Mouse (Mus musculus): ENCODE measurements around the gene Mocs1. TPM values are rescaled to one million over a fixed set of nuclear protein-coding genes. Genes with fewer than 3 reads are reported as not detected.

Mocs1 gene
- polyA plus RNA-seq, 1 experiment: 32.9 TPM

- Histone ChIP-seq H3K4me3 (ENCODE audit: control insufficient read depth, insufficient read depth, low read length) (no peak overlapping the region), H3K4me1 (replicated peaks; ENCODE audit: control insufficient read depth, insufficient read depth, low read length) (no peaks in the 10 kb centered on the region), H3K36me3 (ENCODE audit: control insufficient read depth, insufficient read depth, low read length) (no peaks in the 10 kb centered on the region), H3K27me3 (ENCODE audit: control insufficient read depth, insufficient read depth, low read length) (no peaks in the 10 kb centered on the region), H3K27ac (ENCODE audit: control insufficient read depth, insufficient read depth, low read length) (no peak overlapping the region)
- WGBS: 91% methylated on average over 3 of the region's 3 CpGs
- TF ChIP-seq CTCF (IDR thresholded peaks at IDR 0.05; ENCODE audit: borderline replicate concordance, control insufficient read depth, extremely low read depth, insufficient read depth, low read length, poor library complexity) (no peak), POLR2A (IDR thresholded peaks at IDR 0.05; ENCODE audit: control insufficient read depth, extremely low read depth, insufficient read depth, low read length, poor library complexity) (no peak)
- DNase-seq: no peak
Observed at GRCm38 (mm10) chr17:49484435-49484834, 56.3 kb downstream of the Mocs1 start.

DNA sequence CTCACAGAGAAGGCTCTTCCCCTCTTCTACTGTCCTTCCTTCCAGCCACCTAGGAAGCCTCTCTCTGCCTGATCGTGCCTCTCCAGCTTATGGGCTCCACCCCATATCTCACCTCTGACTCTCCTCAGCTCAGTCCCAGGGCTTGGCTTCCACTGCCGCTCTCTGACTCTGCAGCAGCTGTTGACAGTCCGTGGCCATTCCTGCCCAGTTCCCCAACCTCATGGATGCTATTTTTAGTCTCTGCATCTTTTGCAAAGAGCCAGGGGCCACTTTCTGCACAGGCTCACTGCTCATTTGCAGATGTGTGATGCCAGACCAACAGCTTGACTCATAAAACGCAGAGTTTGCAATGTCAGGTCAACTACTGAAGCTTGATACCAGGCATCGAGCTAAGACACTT is 60.9 kb downstream of the Mocs1 start:
- 66% methylated on average over 5 of the region's 5 CpGs for WGBS
- Histone ChIP-seq H3K4me3 (ENCODE audit: control insufficient read depth, insufficient read depth, low read length) (no peak overlapping the region), H3K27me3 (ENCODE audit: control insufficient read depth, insufficient read depth, low read length) (no peaks in the 10 kb centered on the region), H3K4me1 (replicated peaks; ENCODE audit: control insufficient read depth, insufficient read depth, low read length) (no peaks in the 10 kb centered on the region), H3K27ac (ENCODE audit: control insufficient read depth, insufficient read depth, low read length) (no peak overlapping the region), H3K36me3 (ENCODE audit: control insufficient read depth, insufficient read depth, low read length) (no peaks in the 10 kb centered on the region)
- TF ChIP-seq CTCF (IDR thresholded peaks at IDR 0.05; ENCODE audit: borderline replicate concordance, control insufficient read depth, extremely low read depth, insufficient read depth, low read length, poor library complexity) (no peak), POLR2A (IDR thresholded peaks at IDR 0.05; ENCODE audit: control insufficient read depth, extremely low read depth, insufficient read depth, low read length, poor library complexity) (no peak)
- no peak for DNase-seq

DNA sequence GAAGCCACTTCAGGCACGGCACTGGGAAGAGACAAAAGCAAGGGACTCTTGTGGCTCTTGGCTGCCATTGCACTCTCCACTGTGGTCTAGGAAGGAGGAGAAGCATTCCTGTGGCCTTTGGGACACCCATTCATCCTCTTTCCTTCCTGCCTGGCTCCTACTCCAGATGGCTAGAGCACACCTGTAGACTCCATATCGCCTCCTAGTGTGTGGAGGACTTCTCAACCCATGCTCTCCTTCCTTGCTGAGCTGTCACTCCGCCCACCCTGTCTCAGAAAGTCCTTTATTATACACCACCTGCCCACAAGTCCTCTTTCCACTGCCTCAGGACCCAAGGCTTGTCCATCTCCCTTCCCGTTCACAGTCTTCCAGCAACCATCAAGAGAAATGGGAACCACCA is 65.1 kb downstream of the Mocs1 start:
- Histone ChIP-seq H3K4me3 (ENCODE audit: control insufficient read depth, insufficient read depth, low read length) (no peak overlapping the region), H3K36me3 (ENCODE audit: control insufficient read depth, insufficient read depth, low read length) (no peaks in the 10 kb centered on the region), H3K27ac (ENCODE audit: control insufficient read depth, insufficient read depth, low read length) (no peak overlapping the region), H3K4me1 (replicated peaks; ENCODE audit: control insufficient read depth, insufficient read depth, low read length) (no peaks in the 10 kb centered on the region), H3K27me3 (ENCODE audit: control insufficient read depth, insufficient read depth, low read length) (no peaks in the 10 kb centered on the region)
- 93% methylated on average over 4 of the region's 4 CpGs for WGBS
- DNase-seq: no peak
- no peak for TF ChIP-seq POLR2A (IDR thresholded peaks at IDR 0.05; ENCODE audit: control insufficient read depth, extremely low read depth, insufficient read depth, low read length, poor library complexity)
- no peak for TF ChIP-seq CTCF (IDR thresholded peaks at IDR 0.05; ENCODE audit: borderline replicate concordance, control insufficient read depth, extremely low read depth, insufficient read depth, low read length, poor library complexity)

DNA sequence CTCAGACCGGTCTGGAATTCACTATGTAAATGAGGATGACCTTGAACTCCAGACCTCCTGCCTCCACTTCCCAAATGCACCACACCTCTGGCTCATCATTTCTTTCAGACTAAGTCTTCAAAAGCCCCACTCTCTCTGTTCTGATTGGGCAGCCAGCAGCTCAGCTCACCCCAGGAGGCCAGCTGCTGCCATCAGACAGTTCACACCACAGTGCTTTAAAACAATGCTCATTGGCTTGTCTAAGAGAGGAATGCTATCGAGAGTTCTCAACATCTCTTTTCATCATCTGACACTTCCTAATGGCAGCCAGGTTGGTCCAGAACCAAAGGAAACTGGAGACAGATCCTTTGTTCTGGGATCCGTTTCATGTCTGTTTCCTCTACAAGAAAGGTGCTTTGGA is 70.0 kb downstream of the Mocs1 start:
- Histone ChIP-seq H3K36me3 (ENCODE audit: control insufficient read depth, insufficient read depth, low read length) (no peaks in the 10 kb centered on the region), H3K4me1 (replicated peaks; ENCODE audit: control insufficient read depth, insufficient read depth, low read length) (no peaks in the 10 kb centered on the region), H3K4me3 (ENCODE audit: control insufficient read depth, insufficient read depth, low read length) (no peak overlapping the region), H3K27ac (ENCODE audit: control insufficient read depth, insufficient read depth, low read length) (no peak overlapping the region), H3K27me3 (ENCODE audit: control insufficient read depth, insufficient read depth, low read length) (no peaks in the 10 kb centered on the region)
- WGBS: 89% methylated on average over 3 of the region's 3 CpGs
- DNase-seq: no peak
- TF ChIP-seq POLR2A (IDR thresholded peaks at IDR 0.05; ENCODE audit: control insufficient read depth, extremely low read depth, insufficient read depth, low read length, poor library complexity) (no peak), CTCF (IDR thresholded peaks at IDR 0.05; ENCODE audit: borderline replicate concordance, control insufficient read depth, extremely low read depth, insufficient read depth, low read length, poor library complexity) (no peak)

GRCm38 (mm10) chr17:49499635-49500034 is 71.5 kb downstream of the Mocs1 start:
- Histone ChIP-seq H3K4me1 (replicated peaks; ENCODE audit: control insufficient read depth, insufficient read depth, low read length) (no peaks in the 10 kb centered on the region), H3K27me3 (ENCODE audit: control insufficient read depth, insufficient read depth, low read length) (no peaks in the 10 kb centered on the region), H3K4me3 (ENCODE audit: control insufficient read depth, insufficient read depth, low read length) (no peak overlapping the region), H3K36me3 (ENCODE audit: control insufficient read depth, insufficient read depth, low read length) (no peaks in the 10 kb centered on the region), H3K27ac (ENCODE audit: control insufficient read depth, insufficient read depth, low read length) (no peak overlapping the region)
- no peak for DNase-seq
- WGBS: 93% methylated on average over 2 of the region's 2 CpGs
- TF ChIP-seq CTCF (IDR thresholded peaks at IDR 0.05; ENCODE audit: borderline replicate concordance, control insufficient read depth, extremely low read depth, insufficient read depth, low read length, poor library complexity): no peak
- TF ChIP-seq POLR2A (IDR thresholded peaks at IDR 0.05; ENCODE audit: control insufficient read depth, extremely low read depth, insufficient read depth, low read length, poor library complexity): no peak

DNA sequence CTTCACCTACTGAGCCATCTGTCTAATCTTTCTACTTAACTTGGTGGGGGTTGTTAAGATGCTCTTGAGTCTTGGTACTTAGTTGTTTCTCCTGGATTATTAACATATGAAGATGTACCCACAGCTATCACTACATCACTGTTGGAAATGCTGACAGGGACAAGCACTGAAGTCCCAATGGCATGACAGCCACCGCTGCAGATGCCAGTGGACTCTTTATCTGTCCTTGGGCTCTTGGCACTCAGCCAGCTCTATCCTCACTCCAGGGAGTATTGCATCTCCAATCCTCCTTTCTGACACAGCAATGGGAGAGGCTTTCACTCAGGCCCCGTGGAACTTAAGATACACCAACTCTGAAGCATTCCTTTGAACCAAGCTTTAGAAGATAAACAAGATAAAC is 72.1 kb downstream of the Mocs1 start:
- no peak for TF ChIP-seq POLR2A (IDR thresholded peaks at IDR 0.05; ENCODE audit: control insufficient read depth, extremely low read depth, insufficient read depth, low read length, poor library complexity)
- TF ChIP-seq CTCF (IDR thresholded peaks at IDR 0.05; ENCODE audit: borderline replicate concordance, control insufficient read depth, extremely low read depth, insufficient read depth, low read length, poor library complexity): no peak
- no peak for DNase-seq
- WGBS: 79% methylated on average over 2 of the region's 2 CpGs

DNA sequence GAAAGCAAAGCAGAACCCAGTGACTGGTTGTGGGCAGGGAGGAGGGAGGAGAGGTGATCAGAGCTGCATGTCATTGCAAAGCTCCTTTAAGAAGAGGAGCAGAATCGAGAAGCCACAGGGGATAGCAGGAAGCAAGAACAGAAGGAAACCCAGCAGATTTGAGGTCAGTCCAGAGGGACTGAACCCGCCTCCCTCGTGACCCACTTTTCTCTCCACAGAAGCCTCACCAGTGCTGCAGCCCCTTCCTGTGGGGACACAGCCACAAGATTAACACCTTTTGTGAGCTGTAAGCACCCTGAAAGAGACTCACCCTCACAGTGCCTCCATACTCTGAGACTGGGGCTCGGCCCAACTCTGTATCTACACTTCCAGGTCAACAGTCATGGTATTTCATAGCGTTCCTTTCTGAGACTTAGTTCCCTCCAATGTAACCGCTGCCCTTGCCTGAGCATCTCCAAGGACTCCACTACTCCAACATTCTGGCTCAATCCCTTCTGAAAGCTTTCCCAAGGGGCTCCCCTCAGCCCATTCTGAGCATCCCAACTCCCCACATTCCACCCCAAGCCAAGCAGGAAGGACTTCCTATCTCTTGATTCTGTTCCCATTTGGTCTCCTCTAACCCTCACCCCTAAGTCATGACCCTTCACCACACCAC is 75.2 kb downstream of the Mocs1 start:
- TF ChIP-seq POLR2A (IDR thresholded peaks at IDR 0.05; ENCODE audit: control insufficient read depth, extremely low read depth, insufficient read depth, low read length, poor library complexity) (no peak), CTCF (IDR thresholded peaks at IDR 0.05; ENCODE audit: borderline replicate concordance, control insufficient read depth, extremely low read depth, insufficient read depth, low read length, poor library complexity) (no peak)
- no peak overlapping the region for H3K27ac ChIP-seq (ENCODE audit: control insufficient read depth, insufficient read depth, low read length)
- H3K27me3 ChIP-seq (ENCODE audit: control insufficient read depth, insufficient read depth, low read length): no peaks in the 10 kb centered on the region
- no peak for DNase-seq
- H3K4me3 ChIP-seq (ENCODE audit: control insufficient read depth, insufficient read depth, low read length): no peak overlapping the region
- 44% methylated on average over 6 of the region's 6 CpGs for WGBS
- H3K36me3 ChIP-seq (ENCODE audit: control insufficient read depth, insufficient read depth, low read length): no peaks in the 10 kb centered on the region
- H3K4me1 ChIP-seq (replicated peaks; ENCODE audit: control insufficient read depth, insufficient read depth, low read length): no peaks in the 10 kb centered on the region

More for the DNA sequence above, 72.1 kb downstream of the Mocs1 start:
- no peak overlapping the region for H3K4me3 ChIP-seq (ENCODE audit: control insufficient read depth, insufficient read depth, low read length)
- no peaks in the 10 kb centered on the region for H3K4me1 ChIP-seq (replicated peaks; ENCODE audit: control insufficient read depth, insufficient read depth, low read length)
- no peaks in the 10 kb centered on the region for H3K27me3 ChIP-seq (ENCODE audit: control insufficient read depth, insufficient read depth, low read length)
- H3K36me3 ChIP-seq (ENCODE audit: control insufficient read depth, insufficient read depth, low read length): no peaks in the 10 kb centered on the region
- H3K27ac ChIP-seq (ENCODE audit: control insufficient read depth, insufficient read depth, low read length): no peak overlapping the region

Other genes starting within 250 kb of the Mocs1 start
- gene Daam2, start 136.0 kb downstream of the Mocs1 start, polyA plus RNA-seq (2012; rRNA removed): 0.46 and 0.62 TPM in 2 replicates
- gene Kif6, start 186.8 kb downstream of the Mocs1 start, polyA plus RNA-seq (2012; rRNA removed): 0.19 and 0.54 TPM in 2 replicates